Mouse (Mus musculus): ENCODE results near the gene Pdlim7. TPM values are rescaled to one million over a fixed set of nuclear protein-coding genes. Genes with fewer than 3 reads are reported as not detected.

The Pdlim7 gene
- total RNA-seq, 2 experiments from 2014 or later, result 4.3 to 13.2 TPM

DNA sequence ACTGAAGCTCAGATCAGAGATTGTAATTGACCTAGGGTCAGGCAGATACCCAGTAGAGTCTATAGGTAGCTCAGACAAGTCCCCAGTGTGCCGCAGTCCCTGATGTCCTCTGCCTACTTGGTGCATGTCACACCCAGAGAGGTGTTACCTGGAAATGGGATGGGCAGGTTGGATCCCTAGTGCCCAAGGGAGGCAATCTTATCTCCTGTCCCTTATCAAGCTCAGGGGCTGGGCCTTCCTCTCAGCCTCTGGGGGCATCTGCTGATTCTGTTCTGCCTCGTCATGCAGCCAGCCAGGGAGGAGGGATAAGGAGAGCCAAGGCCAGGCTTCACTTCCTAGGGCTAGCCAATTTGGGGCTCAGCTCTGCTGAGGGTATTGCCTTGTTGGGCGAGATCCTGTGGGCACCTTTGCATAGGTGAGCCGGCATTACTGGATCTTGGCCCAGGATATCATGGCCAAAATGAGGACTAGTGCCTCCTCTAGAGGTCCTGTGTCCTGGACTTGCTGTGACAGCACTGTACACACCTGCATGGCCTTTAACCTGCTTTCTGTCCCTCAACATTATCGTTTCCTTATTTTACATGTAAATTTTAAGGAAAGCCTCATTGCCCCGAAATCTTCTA lies 66.9 kb downstream of the Pdlim7 start:
- peak; percentile 57 for ATAC-seq (replicated peaks; ENCODE audit: low FRiP score, low TSS enrichment, poor library complexity, severe bottlenecking)

Other genes with a start within 250 kb of the Pdlim7 start
- 173 and 220 TPM in 2 replicates for gene Prelid1, start 193.2 kb downstream of the Pdlim7 start, total RNA-seq (2014; fragmentation: Nextera tagmentation)
- 71.2 and 80.5 TPM in 2 replicates for gene Prelid1, start 193.2 kb downstream of the Pdlim7 start, total RNA-seq (2017)
- gene Rab24, start 191.7 kb downstream of the Pdlim7 start, total RNA-seq (2014; fragmentation: Nextera tagmentation), result 88.0 and 120 TPM in 2 replicates
- gene Rab24, start 191.7 kb downstream of the Pdlim7 start, total RNA-seq (2017), result 13.0 and 30.0 TPM in 2 replicates
- gene Mxd3, start 183.9 kb downstream of the Pdlim7 start, total RNA-seq (2014; fragmentation: Nextera tagmentation), result 9.9 TPM in 1 of 2 replicates, not detected in the other
- 3.6 and 5.0 TPM in 2 replicates for gene Mxd3, start 183.9 kb downstream of the Pdlim7 start, total RNA-seq (2017)
- gene Lman2, start 150.9 kb downstream of the Pdlim7 start, total RNA-seq (2014; fragmentation: Nextera tagmentation), result 110 and 122 TPM in 2 replicates
- gene Lman2, start 150.9 kb downstream of the Pdlim7 start, total RNA-seq (2017), result 75.6 and 91.9 TPM in 2 replicates
- gene Rgs14, start 143.9 kb downstream of the Pdlim7 start, total RNA-seq (2014; fragmentation: Nextera tagmentation), result 6.9 and 11.9 TPM in 2 replicates
- 1.8 and 3.2 TPM in 2 replicates for gene Rgs14, start 143.9 kb downstream of the Pdlim7 start, total RNA-seq (2017)
- gene Slc34a1, start 115.5 kb downstream of the Pdlim7 start, total RNA-seq (2014; fragmentation: Nextera tagmentation), result not detected in 2 replicates
- not detected in 2 replicates for gene Slc34a1, start 115.5 kb downstream of the Pdlim7 start, total RNA-seq (2017)
- not detected in 2 replicates for gene Pfn3, start 98.4 kb downstream of the Pdlim7 start, total RNA-seq (2014; fragmentation: Nextera tagmentation)
- not detected in 2 replicates for gene Pfn3, start 98.4 kb downstream of the Pdlim7 start, total RNA-seq (2017)
- not detected in 2 replicates for gene F12, start 86.9 kb downstream of the Pdlim7 start, total RNA-seq (2014; fragmentation: Nextera tagmentation)
- not detected in 2 replicates for gene F12, start 86.9 kb downstream of the Pdlim7 start, total RNA-seq (2017)
- gene Grk6, start 68.6 kb downstream of the Pdlim7 start, total RNA-seq (2014; fragmentation: Nextera tagmentation), result 61.4 and 80.6 TPM in 2 replicates
- 67.7 and 82.4 TPM in 2 replicates for gene Grk6, start 68.6 kb downstream of the Pdlim7 start, total RNA-seq (2017)
- not detected in 2 replicates for gene Prr7, start 49.4 kb downstream of the Pdlim7 start, total RNA-seq (2014; fragmentation: Nextera tagmentation)
- gene Prr7, start 49.4 kb downstream of the Pdlim7 start, total RNA-seq (2017), result not detected in 2 replicates
- gene Dbn1, start 25.6 kb downstream of the Pdlim7 start, total RNA-seq (2014; fragmentation: Nextera tagmentation), result 0.84 TPM in 1 of 2 replicates, not detected in the other
- 2.4 TPM in 1 of 2 replicates, not detected in the other for gene Dbn1, start 25.6 kb downstream of the Pdlim7 start, total RNA-seq (2017)
- 1.5 and 2.2 TPM in 2 replicates for gene Dok3, start 15.6 kb upstream of the Pdlim7 start, total RNA-seq (2014; fragmentation: Nextera tagmentation)
- 1.8 and 2.9 TPM in 2 replicates for gene Dok3, start 15.6 kb upstream of the Pdlim7 start, total RNA-seq (2017)
- gene Ddx41, start 23.0 kb upstream of the Pdlim7 start, total RNA-seq (2014; fragmentation: Nextera tagmentation), result 55.0 and 56.4 TPM in 2 replicates
- gene Ddx41, start 23.0 kb upstream of the Pdlim7 start, total RNA-seq (2017), result 58.9 and 64.3 TPM in 2 replicates
- gene Fam193b, start 57.4 kb upstream of the Pdlim7 start, total RNA-seq (2014; fragmentation: Nextera tagmentation), result 49.7 and 72.9 TPM in 2 replicates
- 17.9 and 22.9 TPM in 2 replicates for gene Fam193b, start 57.4 kb upstream of the Pdlim7 start, total RNA-seq (2017)
- gene Tmed9, start 60.1 kb upstream of the Pdlim7 start, total RNA-seq (2014; fragmentation: Nextera tagmentation), result 65.7 and 68.8 TPM in 2 replicates
- 145 and 158 TPM in 2 replicates for gene Tmed9, start 60.1 kb upstream of the Pdlim7 start, total RNA-seq (2017)
- gene B4galt7, start 86.2 kb upstream of the Pdlim7 start, total RNA-seq (2014; fragmentation: Nextera tagmentation), result 8.2 and 9.4 TPM in 2 replicates
- 9.8 and 16.3 TPM in 2 replicates for gene B4galt7, start 86.2 kb upstream of the Pdlim7 start, total RNA-seq (2017)
- 60.6 and 73.2 TPM in 2 replicates for gene Caml, start 109.3 kb upstream of the Pdlim7 start, total RNA-seq (2014; fragmentation: Nextera tagmentation)
- 57.7 and 60.8 TPM in 2 replicates for gene Caml, start 109.3 kb upstream of the Pdlim7 start, total RNA-seq (2017)
- gene Ddx46, start 121.4 kb upstream of the Pdlim7 start, total RNA-seq (2014; fragmentation: Nextera tagmentation), result 87.1 and 100 TPM in 2 replicates
- gene Ddx46, start 121.4 kb upstream of the Pdlim7 start, total RNA-seq (2017), result 131 and 141 TPM in 2 replicates
- gene B230219D22Rik, start 179.4 kb upstream of the Pdlim7 start, total RNA-seq (2014; fragmentation: Nextera tagmentation), result 37.2 and 38.5 TPM in 2 replicates
- 25.8 and 36.3 TPM in 2 replicates for gene B230219D22Rik, start 179.4 kb upstream of the Pdlim7 start, total RNA-seq (2017)
- gene Txndc15, start 201.0 kb upstream of the Pdlim7 start, total RNA-seq (2014; fragmentation: Nextera tagmentation), result 17.1 and 33.5 TPM in 2 replicates
- 26.1 and 35.2 TPM in 2 replicates for gene Txndc15, start 201.0 kb upstream of the Pdlim7 start, total RNA-seq (2017)
- gene Pcbd2, start 213.7 kb upstream of the Pdlim7 start, total RNA-seq (2014; fragmentation: Nextera tagmentation), result 25.5 and 33.1 TPM in 2 replicates
- 12.9 and 23.9 TPM in 2 replicates for gene Pcbd2, start 213.7 kb upstream of the Pdlim7 start, total RNA-seq (2017)

All from megakaryocyte-erythroid progenitor cell, adult 5-6 weeks (primary cell).